Mouse (Mus musculus) forebrain, embryonic 10.5 days (tissue): ENCODE data around the gene Serbp1. TPM values are rescaled to one million over a fixed set of nuclear protein-coding genes. Genes with fewer than 3 reads are reported as not detected.

Experiments used
- DNase-seq: peaks from one replicate; pipeline ENCODE4 v3.0.0-alpha.2; 2017; ENCODE audit warnings: low spot score; ENCODE audit errors: extremely low spot score
- H3K27ac ChIP-seq: fragments of 300-500 bp; sonication (generic); 2 replicates; pipeline ENCODE4 v1.5.1; 2016; ENCODE audit warnings: mild to moderate bottlenecking
- H3K27me3 ChIP-seq: fragments of 300-500 bp; sonication (generic); 2 replicates; pipeline ENCODE4 v1.6.1; 2016; ENCODE audit warnings: mild to moderate bottlenecking; ENCODE audit not compliant: poor library complexity, severe bottlenecking
- H3K36me3 ChIP-seq: fragments of 300-500 bp; sonication (generic); replicated peaks from 2 replicates; pipeline ENCODE4 v1.6.1; 2016; ENCODE audit warnings: mild to moderate bottlenecking, moderate library complexity
- H3K4me1 ChIP-seq: fragments of 300-500 bp; sonication (generic); 2 replicates; pipeline ENCODE4 v1.6.1; 2016
- H3K4me3 ChIP-seq: fragments of 300-500 bp; sonication (generic); 2 replicates; pipeline ENCODE4 v1.5.1; 2016; ENCODE audit warnings: mild to moderate bottlenecking, moderate library complexity
- H3K9me3 ChIP-seq: fragments of 300-500 bp; sonication (generic); 2 replicates; pipeline ENCODE4 v1.6.1; 2016; ENCODE audit warnings: mild to moderate bottlenecking, moderate library complexity
- WGBS: fragments of 180-500 bp; shearing (Covaris S2); methylation state at CpG from one replicate; pipeline ENCODE4 v1.1.7; 2016; 5-methylcytosine and 5-hydroxymethylcytosine counted together
- polyA plus RNA-seq: library from polyadenylated mRNA; unstranded; fragments of >200 nt; fragmentation: Nextera tagmentation; extraction: Ambion mirVana; gene quantifications from 2 replicates; pipeline ENCODE4 v1.2.1, GENCODE M21; 2016

Serbp1 gene
- polyA plus RNA-seq, 1 experiment from 2014 or later = 499 TPM

- H3K4me1 ChIP-seq = no peaks in the 10 kb centered on the region
- H3K27ac ChIP-seq = no peak overlapping the region
- H3K27me3 ChIP-seq = no peaks in the 10 kb centered on the region
- H3K36me3 ChIP-seq = no peaks in the 10 kb centered on the region
- WGBS = 91% methylated on average over 5 of the region's 5 CpGs
- DNase-seq = no peak
- no peak overlapping the region for H3K4me3 ChIP-seq
- H3K9me3 ChIP-seq = no peaks in the 10 kb centered on the region
Measured at GRCm38 (mm10) chr6:67244451-67244850, 6.5 kb downstream of the Serbp1 start.

GRCm38 (mm10) chr6:67251095-67251494, 13.1 kb downstream of the Serbp1 start:
- no peaks in the 10 kb centered on the region for H3K9me3 ChIP-seq
- H3K4me1 ChIP-seq = no peaks in the 10 kb centered on the region
- H3K4me3 ChIP-seq = no peak overlapping the region
- H3K27me3 ChIP-seq = no peaks in the 10 kb centered on the region
- no peaks in the 10 kb centered on the region for H3K36me3 ChIP-seq
- WGBS = 95% methylated on average over 4 of the region's 4 CpGs
- no peak for DNase-seq
- H3K27ac ChIP-seq = no peak overlapping the region

GRCm38 (mm10) chr6:67264935-67265334, 27.0 kb downstream of the Serbp1 start:
- no peak overlapping the region for H3K27ac ChIP-seq
- peaks cover 19% of the 10 kb centered on the region for H3K4me1 ChIP-seq
- H3K27me3 ChIP-seq = no peaks in the 10 kb centered on the region
- 90% methylated on average over 7 of the region's 7 CpGs for WGBS
- H3K36me3 ChIP-seq = no peaks in the 10 kb centered on the region; the same call in 1 of the 2 replicates
- no peak for DNase-seq
- no peaks in the 10 kb centered on the region for H3K9me3 ChIP-seq
- H3K4me3 ChIP-seq = no peak overlapping the region

- peaks cover 22% of the 10 kb centered on the region for H3K4me1 ChIP-seq
- H3K4me3 ChIP-seq = peak overlapping the region; percentile 100
- H3K36me3 ChIP-seq = peaks cover 7% of the 10 kb centered on the region; the same call in 1 of the 2 replicates
- peak overlapping the region; percentile 99 for H3K27ac ChIP-seq
- no peaks in the 10 kb centered on the region for H3K27me3 ChIP-seq
- under 1% methylated on average over 23 of the region's 23 CpGs for WGBS
- no peak for DNase-seq
- no peaks in the 10 kb centered on the region for H3K9me3 ChIP-seq
Measured at GRCm38 (mm10) chr6:67266159-67266657, 28.2 kb downstream of the Serbp1 start.

GRCm38 (mm10) chr6:67266664-67267407, 28.9 kb downstream of the Serbp1 start:
- Histone ChIP-seq H3K27ac (peak overlapping the region; percentile 99), H3K27me3 (no peaks in the 10 kb centered on the region), H3K4me1 (peaks cover 22% of the 10 kb centered on the region), H3K36me3 (peaks cover 13% of the 10 kb centered on the region), H3K9me3 (no peaks in the 10 kb centered on the region), H3K4me3 (peak overlapping the region; percentile 100)
- DNase-seq = peak; percentile 95
- under 1% methylated on average over 68 of the region's 68 CpGs for WGBS

- Histone ChIP-seq H3K4me1 (peaks cover 22% of the 10 kb centered on the region), H3K9me3 (no peaks in the 10 kb centered on the region), H3K36me3 (peaks cover 21% of the 10 kb centered on the region), H3K27ac (peak overlapping the region; percentile 99), H3K27me3 (no peaks in the 10 kb centered on the region), H3K4me3 (peak overlapping the region; percentile 100)
- DNase-seq = peak; percentile 52
- under 1% methylated on average over 64 of the region's 65 CpGs for WGBS
Measured at GRCm38 (mm10) chr6:67267408-67268244, 29.6 kb downstream of the Serbp1 start.

- H3K9me3 ChIP-seq = no peaks in the 10 kb centered on the region
- peaks cover 27% of the 10 kb centered on the region for H3K36me3 ChIP-seq
- WGBS = 0% methylated on average over 2 of the region's 2 CpGs
- DNase-seq = no peak
- peaks cover 22% of the 10 kb centered on the region for H3K4me1 ChIP-seq
- H3K4me3 ChIP-seq = peak overlapping the region; percentile 100
- H3K27ac ChIP-seq = peak overlapping the region; percentile 99
- no peaks in the 10 kb centered on the region for H3K27me3 ChIP-seq
Measured at GRCm38 (mm10) chr6:67268245-67268612, 30.3 kb downstream of the Serbp1 start.

- H3K27ac ChIP-seq = no peak overlapping the region
- no peaks in the 10 kb centered on the region for H3K27me3 ChIP-seq
- DNase-seq = no peak
- WGBS = 30% methylated on average over 1 of the region's 1 CpGs
- H3K4me1 ChIP-seq = peaks cover 22% of the 10 kb centered on the region
- H3K9me3 ChIP-seq = no peaks in the 10 kb centered on the region
- H3K4me3 ChIP-seq = peak overlapping the region; percentile 100
- H3K36me3 ChIP-seq = peaks cover 35% of the 10 kb centered on the region
Measured at GRCm38 (mm10) chr6:67268983-67269382, 31.0 kb downstream of the Serbp1 start.

GRCm38 (mm10) chr6:67269459-67269858, 31.5 kb downstream of the Serbp1 start:
- no peaks in the 10 kb centered on the region for H3K9me3 ChIP-seq
- WGBS = 70% methylated on average over 2 of the region's 2 CpGs
- no peak for DNase-seq
- H3K27me3 ChIP-seq = no peaks in the 10 kb centered on the region
- H3K4me3 ChIP-seq = peak overlapping the region; percentile 100
- no peak overlapping the region for H3K27ac ChIP-seq
- peaks cover 40% of the 10 kb centered on the region for H3K36me3 ChIP-seq
- H3K4me1 ChIP-seq = peaks cover 22% of the 10 kb centered on the region

- Histone ChIP-seq H3K36me3 (peaks cover 97% of the 10 kb centered on the region), H3K4me3 (no peak overlapping the region), H3K9me3 (no peaks in the 10 kb centered on the region), H3K27me3 (no peaks in the 10 kb centered on the region), H3K27ac (no peak overlapping the region), H3K4me1 (no peaks in the 10 kb centered on the region)
- WGBS = 87% methylated on average over 5 of the region's 5 CpGs
- no peak for DNase-seq
Measured at GRCm38 (mm10) chr6:67277944-67278343, 40.0 kb downstream of the Serbp1 start.

GRCm38 (mm10) chr6:67281614-67282197, 43.7 kb downstream of the Serbp1 start:
- Histone ChIP-seq H3K27me3 (no peaks in the 10 kb centered on the region), H3K9me3 (no peaks in the 10 kb centered on the region), H3K36me3 (peaks cover 97% of the 10 kb centered on the region), H3K4me1 (no peaks in the 10 kb centered on the region), H3K27ac (no peak overlapping the region), H3K4me3 (no peak overlapping the region)
- DNase-seq = no peak
- WGBS = 94% methylated on average over 9 of the region's 9 CpGs

- Histone ChIP-seq H3K36me3 (peaks cover 97% of the 10 kb centered on the region), H3K4me3 (no peak overlapping the region), H3K4me1 (no peaks in the 10 kb centered on the region), H3K27ac (no peak overlapping the region), H3K9me3 (no peaks in the 10 kb centered on the region), H3K27me3 (no peaks in the 10 kb centered on the region)
- DNase-seq = no peak
- 96% methylated on average over 1 of the region's 1 CpGs for WGBS
Measured at GRCm38 (mm10) chr6:67282897-67283296, 44.9 kb downstream of the Serbp1 start.
